Mouse (Mus musculus): Measurements from ENCODE around the gene Myo1b.

The Myo1b gene

GRCm38 (mm10) chr1:51915576-51916156, at the start of gene Myo1b:
Myo1b (minus strand) TSS chr1:51916071.
- DNase-seq (ENCODE audit: low spot score in 2 of 2): no peak

- no peak for DNase-seq (ENCODE audit: low spot score in 2 of 2)
Observed at GRCm38 (mm10) chr1:51964647-51965046, 48.8 kb upstream of the Myo1b start.

DNA sequence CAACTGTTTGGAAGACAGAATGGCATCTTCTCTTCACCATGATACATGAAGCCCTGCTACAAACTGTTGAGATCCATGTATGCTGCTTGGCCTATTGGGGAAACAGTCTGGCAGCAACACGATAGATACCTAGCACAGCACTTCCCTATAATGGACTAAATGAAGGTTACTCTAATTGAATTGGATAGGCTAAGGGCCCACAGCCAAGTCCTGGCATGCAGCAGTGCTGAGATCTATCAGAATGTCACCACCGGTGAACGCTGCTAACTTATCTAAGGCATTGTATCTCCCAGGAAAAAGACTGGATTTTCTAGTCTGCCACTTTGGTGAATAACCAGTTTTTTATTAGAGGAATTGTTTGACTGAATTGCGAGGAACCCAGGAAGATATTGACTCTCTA, 31.2 kb upstream of the Myo1b start:
- DNase-seq (ENCODE audit: low spot score in 2 of 2): no peak

GRCm38 (mm10) chr1:51944755-51945154, 28.9 kb upstream of the Myo1b start:
- DNase-seq (ENCODE audit: low spot score in 2 of 2): peak; percentile 9 to 62

GRCm38 (mm10) chr1:51938357-51938756, 22.5 kb upstream of the Myo1b start:
- no peak for DNase-seq (ENCODE audit: low spot score in 2 of 2)

DNA sequence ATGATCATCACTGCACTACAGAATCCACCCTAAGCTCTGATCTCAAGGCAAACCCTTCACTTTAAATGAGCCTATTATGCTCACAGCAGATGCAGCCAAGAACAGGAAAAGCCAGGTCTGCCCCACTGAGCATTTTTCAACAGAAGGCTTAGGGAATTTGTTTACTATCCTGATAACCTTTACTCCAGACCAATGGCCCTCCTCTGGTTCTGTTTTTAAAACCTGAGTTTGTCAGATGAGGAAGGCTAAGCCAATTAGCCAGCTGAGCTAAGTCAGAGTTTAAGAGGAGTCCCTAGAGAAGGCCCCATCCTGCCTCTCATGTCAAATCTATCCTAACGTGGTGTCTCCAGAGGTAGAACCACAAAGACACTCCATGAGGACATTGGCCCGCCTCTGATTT, 19.1 kb upstream of the Myo1b start:
- DNase-seq (ENCODE audit: low spot score in 2 of 2): no peak

DNA sequence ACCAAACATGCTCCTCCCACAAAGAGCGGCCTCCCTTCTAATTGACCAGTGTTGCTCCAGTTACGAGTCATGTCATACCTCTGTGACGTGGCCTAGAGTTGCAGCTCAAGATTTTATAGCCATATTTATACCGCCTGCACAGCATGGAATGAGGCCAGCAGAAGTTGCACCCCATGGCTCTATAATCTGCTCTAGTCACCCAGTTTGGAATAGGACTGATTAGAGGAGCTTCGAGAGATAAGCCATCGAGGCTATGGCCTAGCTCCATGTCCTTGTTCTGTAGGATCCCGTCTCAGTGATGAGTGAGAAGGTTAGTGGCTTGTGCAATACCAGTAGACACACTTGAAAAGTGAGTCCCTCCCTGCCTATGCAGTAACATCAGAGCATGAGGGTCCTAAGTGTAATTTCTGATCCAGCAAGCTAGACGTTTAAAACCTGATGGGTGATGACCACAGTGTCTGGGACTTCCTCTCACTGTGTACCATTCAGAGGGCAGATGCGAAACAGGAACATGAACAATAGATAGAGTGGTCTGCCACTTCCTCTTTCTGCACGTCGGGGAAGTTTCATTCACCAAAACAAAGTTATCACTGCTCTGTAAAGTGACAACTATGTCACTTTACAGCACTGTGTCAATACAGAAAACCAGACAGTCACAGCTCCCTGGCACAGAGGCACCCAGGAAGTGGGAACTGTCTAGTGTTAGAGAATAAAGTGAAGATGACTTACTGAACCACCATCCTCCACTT, 18.5 kb upstream of the Myo1b start:
- no peak for DNase-seq (ENCODE audit: low spot score in 2 of 2)

DNA sequence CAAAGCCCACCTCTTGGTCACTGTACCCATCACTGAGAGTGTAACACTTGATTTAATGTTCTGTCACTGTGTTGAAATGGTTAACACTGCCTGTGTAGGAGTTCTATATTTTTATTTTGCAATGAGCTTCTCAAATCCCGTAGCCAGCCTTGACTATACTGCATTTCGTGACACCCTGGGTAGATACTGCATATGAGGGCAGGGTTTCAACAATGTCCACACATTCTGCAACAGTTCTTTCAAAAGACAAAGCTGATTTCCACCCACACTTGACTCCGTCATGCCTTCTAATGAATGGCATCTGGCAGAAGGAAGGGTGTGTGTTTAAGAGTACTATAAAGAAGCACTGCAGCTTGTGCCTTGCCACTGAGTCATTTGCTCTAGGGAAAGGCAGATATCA, 17.0 kb upstream of the Myo1b start:
- DNase-seq (ENCODE audit: low spot score in 2 of 2): no peak

- no peak for DNase-seq (ENCODE audit: low spot score in 2 of 2)
Observed at GRCm38 (mm10) chr1:51931561-51931960, 15.7 kb upstream of the Myo1b start.

- DNase-seq (ENCODE audit: low spot score in 2 of 2): no peak
Observed at GRCm38 (mm10) chr1:51930584-51930983, 14.7 kb upstream of the Myo1b start.

GRCm38 (mm10) chr1:51929557-51929956, 13.7 kb upstream of the Myo1b start:
- DNase-seq (ENCODE audit: low spot score in 2 of 2): no peak

- no peak for DNase-seq (ENCODE audit: low spot score in 2 of 2)
Observed at GRCm38 (mm10) chr1:51922820-51923219, 6.9 kb upstream of the Myo1b start.

DNA sequence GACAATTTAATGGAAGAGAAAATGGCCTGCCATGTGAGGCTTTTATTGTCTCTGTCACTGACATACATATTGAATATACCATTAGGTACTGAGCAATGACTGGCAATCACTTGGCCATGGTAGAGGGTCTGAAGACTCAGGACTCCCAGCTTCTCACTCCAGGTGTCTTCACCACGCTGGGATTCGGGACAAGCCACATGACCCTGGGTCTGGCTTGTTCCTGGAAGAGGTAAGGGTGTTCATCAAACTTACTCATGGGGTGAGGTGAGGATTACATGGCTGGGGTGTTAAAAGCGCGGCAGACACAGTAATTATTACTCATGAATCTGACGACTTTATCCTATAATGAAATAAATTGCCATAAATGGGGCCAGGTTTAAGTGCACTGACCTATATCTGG, 405 bp upstream of the Myo1b start:
- no peak for DNase-seq (ENCODE audit: low spot score in 2 of 2)

DNA sequence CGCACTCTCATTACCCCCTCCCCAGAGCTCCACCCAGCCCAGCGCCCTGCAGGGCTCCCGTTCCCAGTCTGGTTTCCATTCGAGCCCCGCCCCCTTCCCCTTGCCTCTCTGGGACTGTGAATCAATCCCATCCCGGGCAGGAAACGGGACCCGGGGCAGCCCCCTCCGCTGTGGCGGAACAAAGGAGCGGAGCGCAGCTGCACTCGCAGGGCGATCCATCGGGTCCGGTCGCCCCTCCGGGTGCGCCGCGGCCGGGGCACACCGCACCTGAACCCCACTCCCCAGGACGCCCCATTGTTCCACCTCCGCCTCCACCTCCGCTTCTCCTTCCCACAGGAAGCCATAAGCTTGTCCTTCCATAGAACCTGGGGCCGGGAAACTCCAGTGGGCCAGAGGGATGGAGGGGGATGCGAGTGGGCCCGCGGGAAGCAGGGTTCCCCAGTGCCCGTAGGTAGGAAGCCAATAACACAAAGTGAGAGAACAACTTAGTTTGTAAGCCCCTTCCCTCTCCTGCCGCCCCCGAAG, 758 bp downstream of the Myo1b start:
- DNase-seq (ENCODE audit: low spot score in 2 of 2): no peak

DNA sequence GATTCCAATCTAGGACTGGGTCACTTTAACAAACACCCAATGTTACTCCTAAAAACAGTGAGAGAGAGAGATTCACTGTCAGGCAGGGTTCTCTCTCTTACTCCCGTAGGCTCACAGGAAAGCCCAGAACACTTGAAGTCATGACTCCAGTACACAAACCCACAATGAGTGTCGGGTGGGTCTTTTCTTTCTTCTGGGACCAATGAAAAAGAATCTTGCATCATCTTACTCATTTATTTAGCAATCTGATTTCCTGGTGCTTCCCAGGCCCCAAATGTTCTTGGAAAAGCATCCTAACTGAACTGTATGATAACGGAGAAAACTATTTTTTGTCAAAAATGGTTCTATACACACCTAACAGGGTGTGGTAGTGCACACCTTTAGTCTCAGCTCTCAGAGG, 1.8 kb downstream of the Myo1b start:
- DNase-seq (ENCODE audit: low spot score in 2 of 2): no peak

- DNase-seq (ENCODE audit: low spot score in 2 of 2): peak in 1 of 2 experiments; percentile 43
Observed at GRCm38 (mm10) chr1:51913071-51913814, 2.6 kb downstream of the Myo1b start.

- no peak for DNase-seq (ENCODE audit: low spot score in 2 of 2)
Observed at GRCm38 (mm10) chr1:51911331-51911730, 4.5 kb downstream of the Myo1b start.

GRCm38 (mm10) chr1:51909204-51909603, 6.7 kb downstream of the Myo1b start:
- DNase-seq (ENCODE audit: low spot score in 2 of 2): peak in 1 of 2 experiments; percentile 41

- no peak for DNase-seq (ENCODE audit: low spot score in 2 of 2)
Observed at GRCm38 (mm10) chr1:51907821-51908220, 8.1 kb downstream of the Myo1b start.

DNA sequence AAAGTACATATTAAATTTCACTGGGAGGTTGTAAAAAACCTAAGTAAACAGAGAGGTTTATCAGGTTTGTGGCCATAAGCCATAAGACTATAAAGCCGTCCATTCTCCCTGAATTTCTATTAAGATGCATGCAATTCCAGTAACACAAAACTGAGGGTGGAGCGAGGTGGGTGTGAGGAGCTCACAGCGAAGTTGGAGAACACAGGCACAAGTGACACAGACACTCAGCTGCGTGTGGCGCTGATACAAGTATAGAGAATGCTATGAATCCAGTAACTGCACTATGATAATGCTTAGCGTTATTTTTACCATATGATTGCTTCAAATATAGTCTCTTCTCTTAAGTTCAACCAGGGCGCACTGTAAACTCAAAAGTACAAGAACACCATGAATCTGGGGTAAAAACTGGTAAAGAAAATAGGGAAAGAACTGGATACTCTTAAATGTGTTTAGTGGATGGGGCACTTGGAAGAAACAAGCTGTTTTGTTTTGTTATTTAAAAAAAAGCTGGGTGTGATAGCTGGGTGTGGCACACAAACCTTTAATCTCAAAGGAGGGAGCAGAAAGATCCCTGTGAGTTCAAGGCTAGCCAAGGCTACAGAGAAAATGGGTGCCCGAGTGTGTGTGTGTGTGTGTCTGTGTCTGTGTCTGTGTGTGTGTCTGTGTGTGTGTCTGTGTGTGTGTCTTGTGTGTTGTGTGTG, 9.5 kb downstream of the Myo1b start:
- peak in 1 of 2 experiments; percentile 48 for DNase-seq (ENCODE audit: low spot score in 2 of 2)

- no peak for DNase-seq (ENCODE audit: low spot score in 2 of 2)
Observed at GRCm38 (mm10) chr1:51905073-51905472, 10.8 kb downstream of the Myo1b start.

DNA sequence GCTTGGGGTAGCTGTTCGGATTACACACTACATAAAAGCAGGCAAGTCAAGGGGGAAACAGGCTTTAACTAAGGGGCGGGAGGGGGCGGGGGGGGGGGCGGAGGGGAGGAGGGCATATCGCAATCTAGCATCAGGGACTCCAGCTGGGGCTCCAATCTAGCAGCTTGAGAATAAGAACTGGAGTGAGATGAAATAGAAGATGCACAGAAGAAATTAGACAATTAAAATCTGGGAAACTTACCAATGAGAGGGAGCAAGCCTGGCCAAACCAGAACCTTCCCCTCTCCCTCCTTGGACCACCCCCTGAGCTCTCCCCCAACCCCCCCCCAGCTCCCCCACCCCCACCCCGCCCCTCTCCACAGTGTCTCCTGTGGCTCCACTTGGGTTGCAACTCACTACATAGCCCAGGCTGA, 18.7 kb downstream of the Myo1b start:
- no peak for DNase-seq (ENCODE audit: low spot score in 2 of 2)

Measured in frontal cortex, postnatal 36 days (tissue).